Mouse (Mus musculus): ENCODE data around the gene Itpr3.

DNA sequence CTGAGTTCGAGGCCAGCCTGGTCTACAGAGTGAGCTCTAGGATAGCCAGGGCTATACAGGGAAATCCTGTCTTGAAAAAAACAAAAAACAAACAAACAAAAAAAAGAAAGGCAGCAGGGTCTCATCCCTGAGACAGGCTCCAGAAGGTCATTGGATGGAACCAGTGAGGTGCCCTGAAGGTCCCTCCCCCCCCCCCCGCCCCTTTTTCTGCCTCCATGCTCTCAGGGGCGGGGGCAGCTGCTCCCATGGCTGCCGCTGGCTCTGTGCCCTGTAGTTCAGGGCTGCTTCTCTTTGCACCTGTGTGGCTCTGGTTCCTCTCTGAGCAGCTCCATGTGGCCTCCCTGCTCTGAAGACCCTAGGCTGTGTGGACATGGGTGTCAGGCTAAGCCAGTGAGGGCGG lies 12.0 kb downstream of the Itpr3 start:
- TF ChIP-seq CTCF (IDR thresholded peaks at IDR 0.05; ENCODE audit: low read depth, low read length) (no peak), POLR2A (IDR thresholded peaks at IDR 0.05; ENCODE audit: extremely low read depth, insufficient read depth, low read length) (no peak)
